Mouse (Mus musculus) hindbrain, embryonic 16.5 days (tissue): ENCODE data around the gene Rapgef2. TPM values are rescaled to one million over a fixed set of nuclear protein-coding genes. Genes with fewer than 3 reads are reported as not detected.

Experiments
- ATAC-seq: fragments of 200-750 bp; cut with Nextera tagmentation; 2 replicates; pipeline ENCODE4 v1.8.0; 2017; ENCODE audit warnings: moderate TSS enrichment, moderate library complexity
- H3K27ac ChIP-seq: fragments of 300-500 bp; sonication (generic); 2 replicates; pipeline ENCODE4 v1.5.1; 2014; ENCODE audit warnings: low read depth, mild to moderate bottlenecking, control low read depth, low read length, moderate library complexity
- H3K27me3 ChIP-seq: fragments of 300-500 bp; sonication (generic); replicated peaks from 2 replicates; pipeline ENCODE4 v1.6.1; 2014; ENCODE audit warnings: low read length; ENCODE audit not compliant: control insufficient read depth, insufficient read depth
- H3K36me3 ChIP-seq: fragments of 300-500 bp; sonication (generic); 2 replicates; pipeline ENCODE4 v1.6.1; 2014; ENCODE audit warnings: mild to moderate bottlenecking, low read length, moderate library complexity, mixed read lengths; ENCODE audit not compliant: control insufficient read depth, insufficient read depth
- H3K4me1 ChIP-seq: fragments of 300-500 bp; sonication (generic); 2 replicates; pipeline ENCODE4 v1.6.1; 2014; ENCODE audit warnings: low read depth, low read length; ENCODE audit not compliant: control insufficient read depth, insufficient read depth
- H3K4me2 ChIP-seq: fragments of 300-500 bp; sonication (generic); 2 replicates; pipeline ENCODE4 v1.6.1; 2014; ENCODE audit warnings: mild to moderate bottlenecking, low read length, control low read depth, moderate library complexity
- H3K4me3 ChIP-seq: fragments of 300-500 bp; sonication (generic); 2 replicates; pipeline ENCODE4 v1.5.1; 2014; ENCODE audit warnings: mild to moderate bottlenecking, low read length, control low read depth, moderate library complexity
- H3K9ac ChIP-seq: fragments of 300-500 bp; sonication (generic); 2 replicates; pipeline ENCODE4 v1.6.1; 2014; ENCODE audit warnings: low read depth, mild to moderate bottlenecking, control low read depth, low read length, moderate library complexity
- H3K9me3 ChIP-seq: fragments of 300-500 bp; sonication (generic); 2 replicates; pipeline ENCODE4 v1.6.1; 2014; ENCODE audit warnings: mild to moderate bottlenecking, low read length, moderate library complexity; ENCODE audit not compliant: control insufficient read depth
- WGBS: fragments of 180-500 bp; shearing (Covaris S2); extraction: QIAGEN DNeasy Blood & Tissue Kit; methylation state at CpG from one replicate; pipeline ENCODE4 v1.1.7; 2014; 5-methylcytosine and 5-hydroxymethylcytosine counted together
- polyA plus RNA-seq: library from polyadenylated mRNA; unstranded; fragments of >200 nt; fragmentation: Nextera tagmentation; extraction: Ambion mirVana; gene quantifications from 2 replicates; pipeline ENCODE4 v1.2.1, GENCODE M21; 2015

The Rapgef2 gene
- polyA plus RNA-seq, 1 experiment from 2014 or later: 11.0 TPM

GRCm38 (mm10) chr3:79287108-79287576, 825 bp upstream of the Rapgef2 start:
- Histone ChIP-seq H3K27me3 (no peaks in the 10 kb centered on the region), H3K27ac (peak overlapping the region; percentile 95), H3K4me3 (peak overlapping the region; percentile 97), H3K4me1 (peaks cover 28% of the 10 kb centered on the region), H3K4me2 (peak overlapping the region; percentile 76), H3K9ac (peak overlapping the region; percentile 92), H3K36me3 (no peaks in the 10 kb centered on the region), H3K9me3 (no peaks in the 10 kb centered on the region)
- peak; percentile 98 for ATAC-seq
- WGBS: under 1% methylated on average over 46 of the region's 60 CpGs

- Histone ChIP-seq H3K9ac (peak overlapping the region; percentile 92), H3K27me3 (no peaks in the 10 kb centered on the region), H3K4me3 (peak overlapping the region; percentile 97), H3K4me1 (peaks cover 28% of the 10 kb centered on the region), H3K9me3 (no peaks in the 10 kb centered on the region), H3K4me2 (peak overlapping the region; percentile 76), H3K36me3 (no peaks in the 10 kb centered on the region), H3K27ac (peak overlapping the region; percentile 95)
- ATAC-seq: no peak; the same call in 1 of the 2 replicates
- WGBS: 2% methylated on average over 10 of the region's 10 CpGs
These were observed 314 bp downstream of the Rapgef2 start for GRCm38 (mm10) chr3:79286031-79286375.

- Histone ChIP-seq H3K27me3 (no peaks in the 10 kb centered on the region), H3K27ac (no peak overlapping the region), H3K4me3 (peak overlapping the region; percentile 97), H3K9me3 (no peaks in the 10 kb centered on the region), H3K9ac (peak overlapping the region; percentile 52), H3K4me2 (peak overlapping the region; percentile 76), H3K36me3 (no peaks in the 10 kb centered on the region), H3K4me1 (peaks cover 28% of the 10 kb centered on the region)
- ATAC-seq: no peak
- WGBS: 33% methylated on average over 13 of the region's 13 CpGs
These were observed 1.1 kb downstream of the Rapgef2 start for GRCm38 (mm10) chr3:79285097-79285675.

GRCm38 (mm10) chr3:79283976-79284375, 2.3 kb downstream of the Rapgef2 start:
- Histone ChIP-seq H3K9ac (no peak overlapping the region), H3K4me3 (no peak overlapping the region), H3K27ac (no peak overlapping the region), H3K4me2 (peak overlapping the region; percentile 76), H3K27me3 (no peaks in the 10 kb centered on the region), H3K4me1 (peaks cover 28% of the 10 kb centered on the region), H3K36me3 (no peaks in the 10 kb centered on the region), H3K9me3 (no peaks in the 10 kb centered on the region)
- ATAC-seq: no peak
- WGBS: 63% methylated on average over 3 of the region's 3 CpGs

GRCm38 (mm10) chr3:79283031-79283430, 3.3 kb downstream of the Rapgef2 start:
- Histone ChIP-seq H3K4me3 (no peak overlapping the region), H3K27me3 (no peaks in the 10 kb centered on the region), H3K27ac (no peak overlapping the region), H3K4me2 (no peak overlapping the region), H3K4me1 (peaks cover 26% of the 10 kb centered on the region), H3K9me3 (no peaks in the 10 kb centered on the region), H3K9ac (no peak overlapping the region), H3K36me3 (no peaks in the 10 kb centered on the region)
- no peak for ATAC-seq
- 14% methylated on average over 2 of the region's 2 CpGs for WGBS

- 52% methylated on average over 11 of the region's 11 CpGs for WGBS
- H3K36me3 ChIP-seq: no peaks in the 10 kb centered on the region
- no peaks in the 10 kb centered on the region for H3K9me3 ChIP-seq
- H3K27ac ChIP-seq: no peak overlapping the region
- no peak overlapping the region for H3K4me2 ChIP-seq
- H3K4me3 ChIP-seq: no peak overlapping the region
- no peak overlapping the region for H3K9ac ChIP-seq
- peaks cover 13% of the 10 kb centered on the region for H3K4me1 ChIP-seq
- no peak for ATAC-seq
- H3K27me3 ChIP-seq: no peaks in the 10 kb centered on the region
These were observed 10.3 kb downstream of the Rapgef2 start for GRCm38 (mm10) chr3:79275856-79276645.

- WGBS: 6% methylated on average over 1 of the region's 1 CpGs
- H3K27me3 ChIP-seq: no peaks in the 10 kb centered on the region
- H3K4me1 ChIP-seq: peaks cover 16% of the 10 kb centered on the region
- no peak overlapping the region for H3K4me3 ChIP-seq
- no peaks in the 10 kb centered on the region for H3K36me3 ChIP-seq
- H3K9ac ChIP-seq: no peak overlapping the region
- no peaks in the 10 kb centered on the region for H3K9me3 ChIP-seq
- no peak for ATAC-seq
- H3K4me2 ChIP-seq: no peak overlapping the region
- no peak overlapping the region for H3K27ac ChIP-seq
These were observed 13.0 kb downstream of the Rapgef2 start for GRCm38 (mm10) chr3:79273350-79273749.

- Histone ChIP-seq H3K36me3 (no peaks in the 10 kb centered on the region), H3K4me2 (no peak overlapping the region), H3K4me3 (no peak overlapping the region), H3K4me1 (peaks cover 16% of the 10 kb centered on the region), H3K9ac (no peak overlapping the region), H3K27ac (no peak overlapping the region), H3K27me3 (no peaks in the 10 kb centered on the region), H3K9me3 (no peaks in the 10 kb centered on the region)
- ATAC-seq: no peak
- 74% methylated on average over 4 of the region's 4 CpGs for WGBS
These were observed 13.4 kb downstream of the Rapgef2 start for GRCm38 (mm10) chr3:79272939-79273338.

- Histone ChIP-seq H3K27me3 (no peaks in the 10 kb centered on the region), H3K4me2 (peak overlapping the region; percentile 16; the same call in 1 of the 2 replicates), H3K27ac (0 out of 2 replicates have a peak overlapping the region, but pooled peaks have one; percentile 9), H3K36me3 (no peaks in the 10 kb centered on the region), H3K9me3 (no peaks in the 10 kb centered on the region), H3K4me1 (peaks cover 13% of the 10 kb centered on the region), H3K9ac (no peak overlapping the region), H3K4me3 (no peak overlapping the region)
- peak; percentile 54; the same call in 1 of the 2 replicates for ATAC-seq
- 30% methylated on average over 12 of the region's 12 CpGs for WGBS
These were observed 15.2 kb downstream of the Rapgef2 start for GRCm38 (mm10) chr3:79270980-79271555.
